Mouse (Mus musculus) midbrain, postnatal 0 days (tissue): Measurements from ENCODE around the gene Gm5089. TPM values are rescaled to one million over a fixed set of nuclear protein-coding genes. Genes with fewer than 3 reads are reported as not detected.
A peak's percentile ranks its signal among the peaks of the same experiment; 100 is the strongest.

Experiments used
- ATAC-seq: fragments of 200-750 bp; cut with Nextera tagmentation; 2 replicates; pipeline ENCODE4 v1.8.0; 2017; ENCODE audit warnings: moderate number of reproducible peaks, mild to moderate bottlenecking, moderate TSS enrichment, moderate library complexity; ENCODE audit not compliant: low FRiP score
- DNase-seq: peaks from one replicate; pipeline ENCODE4 v3.0.0-alpha.2; 2015; ENCODE audit warnings: low spot score
- H3K27ac ChIP-seq: fragments of 300-500 bp; sonication (generic); 2 replicates; pipeline ENCODE4 v1.5.1; 2014; ENCODE audit warnings: low read depth, mild to moderate bottlenecking, low read length, mixed read lengths
- H3K27me3 ChIP-seq: fragments of 300-500 bp; sonication (generic); 2 replicates; pipeline ENCODE4 v1.6.1; 2014; ENCODE audit warnings: low read length, control low read depth, mixed read lengths; ENCODE audit not compliant: insufficient read depth
- H3K36me3 ChIP-seq: fragments of 300-500 bp; sonication (generic); 2 replicates; pipeline ENCODE4 v1.6.1; 2014; ENCODE audit warnings: low read length, control low read depth, mixed read lengths; ENCODE audit not compliant: insufficient read depth
- H3K4me1 ChIP-seq: fragments of 300-500 bp; sonication (generic); 2 replicates; pipeline ENCODE4 v1.6.1; 2014; ENCODE audit warnings: mild to moderate bottlenecking, control low read depth, antibody characterized with exemption, low read length, mixed read lengths; ENCODE audit not compliant: insufficient read depth
- H3K4me2 ChIP-seq: fragments of 300-500 bp; sonication (generic); 2 replicates; pipeline ENCODE4 v1.6.1; 2014; ENCODE audit warnings: low read depth, mild to moderate bottlenecking, low read length, mixed read lengths; ENCODE audit not compliant: poor library complexity, severe bottlenecking
- H3K4me3 ChIP-seq: fragments of 300-500 bp; sonication (generic); 2 replicates; pipeline ENCODE4 v1.5.1; 2014; ENCODE audit warnings: low read depth, mild to moderate bottlenecking, low read length, moderate library complexity
- H3K9ac ChIP-seq: fragments of 300-500 bp; sonication (generic); replicated peaks from 2 replicates; pipeline ENCODE4 v1.6.1; 2014; ENCODE audit warnings: mild to moderate bottlenecking, low read length, moderate library complexity, mixed read lengths; ENCODE audit not compliant: poor library complexity, severe bottlenecking
- H3K9me3 ChIP-seq: fragments of 300-500 bp; sonication (generic); 2 replicates; pipeline ENCODE4 v1.6.1; 2016; ENCODE audit warnings: low read length, control low read depth
- CTCF ChIP-seq: IDR thresholded peaks from 2 replicates; pipeline ENCODE4 v1.5.1; 2016; ENCODE audit warnings: antibody characterized with exemption, mild to moderate bottlenecking
- WGBS: fragments of 180-500 bp; shearing (Covaris S2); extraction: QIAGEN DNeasy Blood & Tissue Kit; methylation state at CpG from one replicate; pipeline ENCODE4 v1.1.7; 2014; 5-methylcytosine and 5-hydroxymethylcytosine counted together
- polyA plus RNA-seq: library from polyadenylated mRNA; unstranded; fragments of >200 nt; fragmentation: Nextera tagmentation; extraction: Ambion mirVana; gene quantifications from 2 replicates; pipeline ENCODE4 v1.2.1, GENCODE M21; 2015
- total RNA-seq: library from RNA; depleted of rRNA; stranded (reverse); fragments of >200 nt; gene quantifications from 2 replicates; pipeline ENCODE4 v1.2.3, GENCODE M21; 2014

Gm5089 gene
- total and polyA plus RNA-seq, 2 experiments from 2014 or later = 1.9 TPM; not detected in 1

- Histone ChIP-seq H3K4me1 (no peaks in the 10 kb centered on the region), H3K36me3 (no peaks in the 10 kb centered on the region), H3K4me2 (peak overlapping the region; percentile 42), H3K27ac (peak overlapping the region; percentile 83), H3K9me3 (no peaks in the 10 kb centered on the region), H3K27me3 (peaks cover 20% of the 10 kb centered on the region), H3K9ac (peak overlapping the region; percentile 63), H3K4me3 (peak overlapping the region; percentile 47)
- DNase-seq = no peak
- WGBS = under 1% methylated on average over 62 of the region's 62 CpGs
- ATAC-seq = no peak
- TF ChIP-seq CTCF = no peak
Observed at GRCm38 (mm10) chr14:122476041-122476821, 25.3 kb upstream of the Gm5089 start.

- H3K4me1 ChIP-seq = no peaks in the 10 kb centered on the region
- no peak for DNase-seq
- peaks cover 20% of the 10 kb centered on the region for H3K27me3 ChIP-seq
- H3K4me3 ChIP-seq = peak overlapping the region; percentile 47
- H3K4me2 ChIP-seq = peak overlapping the region; percentile 42
- peak overlapping the region; percentile 83 for H3K27ac ChIP-seq
- no peaks in the 10 kb centered on the region for H3K9me3 ChIP-seq
- no peaks in the 10 kb centered on the region for H3K36me3 ChIP-seq
- ATAC-seq = no peak
- H3K9ac ChIP-seq = peak overlapping the region; percentile 63
- no peak for TF ChIP-seq CTCF
- under 1% methylated on average over 56 of the region's 65 CpGs for WGBS
Observed at GRCm38 (mm10) chr14:122475557-122476040, 24.7 kb upstream of the Gm5089 start.

DNA sequence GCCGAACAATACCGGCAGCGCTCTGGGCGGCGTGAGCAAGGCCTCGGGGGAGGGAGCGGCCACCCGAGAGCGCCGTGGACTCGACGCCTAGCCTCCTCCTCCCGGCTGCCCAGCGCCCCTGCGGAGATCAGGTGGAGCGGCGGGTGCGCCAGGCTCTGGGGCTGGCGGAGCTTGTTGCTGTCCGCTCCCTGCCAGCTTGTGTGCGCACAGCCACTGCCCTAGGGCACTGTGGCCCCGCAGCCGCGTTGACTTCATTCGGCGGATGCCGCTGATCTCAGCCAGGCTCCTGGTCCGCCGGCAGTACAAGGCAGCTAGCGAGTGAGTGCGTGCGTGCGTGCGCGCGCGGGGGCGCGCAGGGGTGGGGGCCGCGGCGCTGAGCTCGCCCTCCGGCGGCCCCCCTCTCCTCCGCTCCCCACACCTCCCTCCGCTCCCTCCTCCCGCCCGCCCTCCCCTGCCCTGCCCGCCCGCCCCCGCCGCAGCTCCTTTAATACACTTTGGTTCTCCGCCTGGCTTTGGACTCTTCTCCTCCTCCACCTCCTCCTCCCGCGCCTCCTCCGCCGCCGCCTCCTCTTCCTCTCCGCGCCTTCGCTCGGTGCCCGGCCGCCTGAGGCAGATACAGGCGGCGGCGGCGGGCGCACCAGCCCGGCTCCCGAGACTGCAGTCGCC, 24.1 kb upstream of the Gm5089 start, which contains the start of gene Zic2:
Gene Zic2, plus strand, starts transcription at position 545 of the 666 bp plus-strand sequence.
- no peak for TF ChIP-seq CTCF

DNA sequence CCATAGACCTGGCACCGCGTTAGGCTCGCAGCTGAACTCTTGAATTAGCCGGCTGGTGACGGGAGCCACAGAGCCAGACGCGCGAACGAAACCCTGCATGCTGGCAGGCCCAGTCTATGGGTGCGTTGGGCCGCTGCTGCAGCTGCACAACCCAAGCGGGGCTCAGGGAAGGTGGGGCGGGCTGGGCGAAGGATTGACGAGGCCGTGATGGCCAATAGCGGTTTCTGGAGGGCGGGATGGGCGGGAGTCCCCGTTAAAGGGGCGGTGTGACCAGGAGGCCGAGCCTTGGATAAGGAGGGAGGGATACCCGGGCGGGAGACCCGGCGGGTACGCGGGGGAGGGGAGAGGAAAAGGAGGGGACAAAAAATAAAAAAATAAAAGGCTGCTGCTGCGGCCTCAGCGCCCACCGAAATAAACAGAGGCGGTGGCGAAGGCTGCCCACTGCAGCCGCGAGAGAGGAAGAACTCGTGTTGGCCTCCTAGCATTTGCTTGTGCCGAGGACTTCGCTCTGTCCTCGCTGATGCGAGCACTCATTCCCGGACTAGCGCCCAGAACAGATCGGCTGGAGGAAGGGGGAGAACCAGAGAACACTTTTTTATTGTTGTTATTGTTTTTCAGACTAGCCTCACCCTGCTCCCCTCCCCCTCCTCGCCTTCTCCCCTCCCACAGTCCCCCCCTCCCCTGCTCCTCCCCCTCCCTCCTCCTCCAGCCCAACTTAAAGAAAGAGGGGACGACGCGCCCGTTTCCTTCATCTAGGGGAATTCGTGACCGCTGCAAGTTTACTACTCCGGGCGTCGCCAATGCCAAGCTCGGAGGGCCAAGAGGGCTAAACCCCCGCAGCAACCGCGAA, 23.4 kb upstream of the Gm5089 start:
- DNase-seq (peak; percentile 91), ATAC-seq (peak; percentile 71)
- Histone ChIP-seq H3K4me3 (peak overlapping the region; percentile 47), H3K36me3 (no peaks in the 10 kb centered on the region), H3K27me3 (peaks cover 17% of the 10 kb centered on the region), H3K27ac (peak overlapping the region; percentile 80), H3K9me3 (no peaks in the 10 kb centered on the region), H3K9ac (peak overlapping the region; percentile 26), H3K4me2 (peak overlapping the region; percentile 42), H3K4me1 (no peaks in the 10 kb centered on the region)
- TF ChIP-seq CTCF = no peak
- WGBS = 1% methylated on average over 51 of the region's 57 CpGs

More for the DNA sequence above, 24.1 kb upstream of the Gm5089 start, which contains the start of gene Zic2:
- Histone ChIP-seq H3K27ac (peak within 1 kb of the TSS; percentile 83), H3K4me3 (peak within 1 kb of the TSS; percentile 47), H3K36me3 (no peaks in the 10 kb centered on the region), H3K9me3 (no peaks in the 10 kb centered on the region), H3K4me2 (peak within 1 kb of the TSS; percentile 42), H3K4me1 (no peaks in the 10 kb centered on the region), H3K9ac (peak within 1 kb of the TSS; percentile 63), H3K27me3 (peaks cover 17% of the 10 kb centered on the region)
- peak; percentile 61 for ATAC-seq
- peak; percentile 84 for DNase-seq
- 1% methylated on average over 31 of the region's 73 CpGs for WGBS

GRCm38 (mm10) chr14:122473211-122473751, 22.4 kb upstream of the Gm5089 start:
- H3K27ac ChIP-seq = peak overlapping the region; percentile 62
- no peaks in the 10 kb centered on the region for H3K9me3 ChIP-seq
- peaks cover 22% of the 10 kb centered on the region for H3K27me3 ChIP-seq
- DNase-seq = no peak
- H3K9ac ChIP-seq = no peak overlapping the region
- H3K4me2 ChIP-seq = peak overlapping the region; percentile 42
- H3K4me1 ChIP-seq = no peaks in the 10 kb centered on the region
- H3K4me3 ChIP-seq = peak overlapping the region; percentile 47
- no peak for TF ChIP-seq CTCF
- no peak for ATAC-seq
- WGBS = 10% methylated on average over 17 of the region's 17 CpGs
- no peaks in the 10 kb centered on the region for H3K36me3 ChIP-seq
